Mouse (Mus musculus): ENCODE results near the gene Eif3d.

The Eif3d gene

GRCm38 (mm10) chr15:77952921-77953320 is 17.7 kb downstream of the Eif3d start:
- no peak for DNase-seq (ENCODE audit: low spot score)

GRCm38 (mm10) chr15:77949061-77949460 is 21.6 kb downstream of the Eif3d start:
- no peak for DNase-seq (ENCODE audit: low spot score)

GRCm38 (mm10) chr15:77945711-77946110 is 24.9 kb downstream of the Eif3d start:
- peak; percentile 74 for DNase-seq (ENCODE audit: low spot score)

- DNase-seq (ENCODE audit: low spot score): no peak
Measured at GRCm38 (mm10) chr15:77941563-77941962, 29.1 kb downstream of the Eif3d start.

- no peak for DNase-seq (ENCODE audit: low spot score)
Measured at GRCm38 (mm10) chr15:77938516-77938915, 32.1 kb downstream of the Eif3d start.

GRCm38 (mm10) chr15:77935673-77936375 is 34.8 kb downstream of the Eif3d start:
- DNase-seq (ENCODE audit: low spot score): no peak

- no peak for DNase-seq (ENCODE audit: low spot score)
Measured at GRCm38 (mm10) chr15:77934968-77935367, 35.6 kb downstream of the Eif3d start.

GRCm38 (mm10) chr15:77934326-77934725 is 36.3 kb downstream of the Eif3d start:
- DNase-seq (ENCODE audit: low spot score): no peak

GRCm38 (mm10) chr15:77933770-77934169 is 36.8 kb downstream of the Eif3d start:
- DNase-seq (ENCODE audit: low spot score): peak; percentile 97

GRCm38 (mm10) chr15:77933222-77933621 is 37.4 kb downstream of the Eif3d start:
- DNase-seq (ENCODE audit: low spot score): no peak

- DNase-seq (ENCODE audit: low spot score): no peak
Measured at GRCm38 (mm10) chr15:77931689-77932016, 39.0 kb downstream of the Eif3d start.

GRCm38 (mm10) chr15:77930986-77931688 is 39.5 kb downstream of the Eif3d start:
- DNase-seq (ENCODE audit: low spot score): no peak

- DNase-seq (ENCODE audit: low spot score): no peak
Measured at GRCm38 (mm10) chr15:77929804-77930203, 40.8 kb downstream of the Eif3d start.

- peak; percentile 99 for DNase-seq (ENCODE audit: low spot score)
Measured at GRCm38 (mm10) chr15:77928673-77929331, 41.8 kb downstream of the Eif3d start, which contains the start of gene Txn2. TSS of gene Txn2 (minus strand) at chr15:77929006.

- DNase-seq (ENCODE audit: low spot score): no peak
Measured at GRCm38 (mm10) chr15:77928091-77928490, 42.5 kb downstream of the Eif3d start.

GRCm38 (mm10) chr15:77926921-77927320 is 43.7 kb downstream of the Eif3d start:
- DNase-seq (ENCODE audit: low spot score): no peak

- DNase-seq (ENCODE audit: low spot score): no peak
Measured at GRCm38 (mm10) chr15:77925195-77925594, 45.4 kb downstream of the Eif3d start.

- no peak for DNase-seq (ENCODE audit: low spot score)
Measured at GRCm38 (mm10) chr15:77923267-77924035, 47.2 kb downstream of the Eif3d start.

GRCm38 (mm10) chr15:77922710-77923109 is 47.9 kb downstream of the Eif3d start:
- no peak for DNase-seq (ENCODE audit: low spot score)

- no peak for DNase-seq (ENCODE audit: low spot score)
Measured at GRCm38 (mm10) chr15:77921636-77922035, 49.0 kb downstream of the Eif3d start.

GRCm38 (mm10) chr15:77920511-77921462 is 49.8 kb downstream of the Eif3d start:
- no peak for DNase-seq (ENCODE audit: low spot score)

All from lung, postnatal 25 days (tissue).